Mouse (Mus musculus): ENCODE data around the gene Fdxr. TPM values are rescaled to one million over a fixed set of nuclear protein-coding genes. Genes with fewer than 3 reads are reported as not detected.

The Fdxr gene
- polyA plus RNA-seq, 1 experiment from 2014 or later: 25.7 TPM

DNA sequence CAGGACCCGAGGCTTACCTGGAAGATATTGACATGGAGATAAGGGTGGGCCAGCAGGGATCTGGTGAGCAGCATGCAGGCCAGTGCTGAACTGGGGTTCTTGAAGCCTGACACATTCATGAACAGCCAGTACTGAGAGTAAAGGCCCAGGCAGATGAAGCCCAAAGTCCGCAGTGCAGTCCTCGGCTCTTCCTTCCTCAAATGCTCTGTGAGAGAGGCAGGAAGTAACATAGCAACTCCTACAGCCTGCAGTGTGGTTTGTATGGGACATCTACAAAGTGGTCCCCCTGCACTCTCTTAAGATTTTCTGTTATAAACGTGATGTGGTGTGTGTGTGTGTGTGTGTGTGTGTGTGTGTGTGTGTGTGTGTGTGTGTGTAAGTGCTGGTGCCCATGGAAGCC, 8.4 kb upstream of the Fdxr start:
- Histone ChIP-seq H3K9me3 (ENCODE audit: control insufficient read depth, low read length) (no peaks in the 10 kb centered on the region), H3K4me1 (replicated peaks; ENCODE audit: control insufficient read depth, insufficient read depth, low read length) (peaks cover 7% of the 10 kb centered on the region; the same call in 1 of the 2 replicates), H3K36me3 (ENCODE audit: control insufficient read depth, insufficient read depth, low read length) (no peaks in the 10 kb centered on the region), H3K4me2 (no peak overlapping the region), H3K27ac (ENCODE audit: low read depth, low read length) (no peak overlapping the region), H3K9ac (ENCODE audit: low read depth, low read length) (no peak overlapping the region), H3K4me3 (ENCODE audit: low read depth, low read length) (no peak overlapping the region), H3K27me3 (replicated peaks; ENCODE audit: control insufficient read depth, insufficient read depth, low read length) (no peaks in the 10 kb centered on the region)
- DNase-seq (ENCODE audit: low spot score) (no peak), ATAC-seq (replicated peaks; ENCODE audit: low FRiP score) (no peak)
- 47% methylated on average over 4 of the region's 4 CpGs for WGBS

DNA sequence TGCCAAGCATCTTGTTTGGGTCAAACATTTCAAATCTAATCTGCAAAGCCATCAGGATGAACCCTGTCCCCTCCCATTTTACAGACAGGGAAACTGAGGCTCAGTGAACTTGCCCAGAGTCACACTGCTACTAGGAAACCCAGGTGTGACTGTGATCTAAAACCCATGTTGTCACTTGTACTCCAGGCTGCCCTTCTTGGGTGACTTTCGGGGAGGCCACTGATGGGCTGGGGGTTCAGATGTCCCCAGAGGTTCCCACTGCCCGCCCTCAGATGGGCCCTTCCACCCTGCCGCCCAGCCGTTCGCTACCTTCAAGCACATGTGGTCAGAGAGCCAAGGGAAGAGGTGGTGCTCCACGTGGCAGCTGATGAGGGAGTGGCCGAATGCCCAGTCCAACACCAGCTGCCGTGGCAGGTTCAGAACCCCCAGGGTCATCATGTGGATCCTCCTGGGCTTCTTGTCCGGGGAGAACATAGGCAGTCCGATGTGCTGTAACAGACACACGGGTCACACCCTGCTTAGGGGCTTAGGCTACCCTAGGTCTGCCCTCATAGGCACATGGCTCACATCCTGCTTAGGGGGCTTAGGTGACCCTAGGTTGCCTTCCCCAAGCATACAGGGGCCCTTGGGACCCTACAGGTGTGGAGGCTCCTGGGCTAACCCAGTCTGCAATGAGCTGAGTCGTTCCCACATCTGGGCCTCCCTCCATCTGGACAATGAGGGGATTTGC, 7.2 kb upstream of the Fdxr start:
- H3K27me3 ChIP-seq (replicated peaks; ENCODE audit: control insufficient read depth, insufficient read depth, low read length): no peaks in the 10 kb centered on the region
- WGBS: 88% methylated on average over 12 of the region's 12 CpGs
- no peak overlapping the region for H3K27ac ChIP-seq (ENCODE audit: low read depth, low read length)
- no peak overlapping the region for H3K4me2 ChIP-seq
- H3K9ac ChIP-seq (ENCODE audit: low read depth, low read length): no peak overlapping the region
- peaks cover 7% of the 10 kb centered on the region; the same call in 1 of the 2 replicates for H3K4me1 ChIP-seq (replicated peaks; ENCODE audit: control insufficient read depth, insufficient read depth, low read length)
- H3K4me3 ChIP-seq (ENCODE audit: low read depth, low read length): no peak overlapping the region
- DNase-seq (ENCODE audit: low spot score) (no peak), ATAC-seq (replicated peaks; ENCODE audit: low FRiP score) (no peak)
- no peaks in the 10 kb centered on the region for H3K36me3 ChIP-seq (ENCODE audit: control insufficient read depth, insufficient read depth, low read length)
- H3K9me3 ChIP-seq (ENCODE audit: control insufficient read depth, low read length): no peaks in the 10 kb centered on the region

DNA sequence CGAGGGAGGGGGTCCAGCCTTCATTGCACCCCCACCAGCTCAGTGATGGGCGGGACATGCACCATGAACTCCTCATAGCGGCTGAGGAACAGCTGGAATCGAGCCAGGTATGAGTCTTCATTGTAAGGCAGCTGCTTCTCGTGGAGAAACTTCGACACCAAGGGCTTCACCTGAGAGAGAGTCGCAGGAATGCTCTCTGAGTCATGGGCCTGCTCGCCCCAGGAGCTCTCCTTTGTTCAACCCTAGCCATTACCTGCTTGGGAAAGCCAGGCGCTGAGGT, 6.6 kb upstream of the Fdxr start:
- no peak overlapping the region for H3K4me3 ChIP-seq (ENCODE audit: low read depth, low read length)
- H3K27me3 ChIP-seq (replicated peaks; ENCODE audit: control insufficient read depth, insufficient read depth, low read length): no peaks in the 10 kb centered on the region
- H3K9me3 ChIP-seq (ENCODE audit: control insufficient read depth, low read length): no peaks in the 10 kb centered on the region
- peaks cover 7% of the 10 kb centered on the region for H3K4me1 ChIP-seq (replicated peaks; ENCODE audit: control insufficient read depth, insufficient read depth, low read length)
- no peak for ATAC-seq (replicated peaks; ENCODE audit: low FRiP score)
- H3K27ac ChIP-seq (ENCODE audit: low read depth, low read length): no peak overlapping the region
- H3K9ac ChIP-seq (ENCODE audit: low read depth, low read length): no peak overlapping the region
- no peak for DNase-seq (ENCODE audit: low spot score)
- H3K36me3 ChIP-seq (ENCODE audit: control insufficient read depth, insufficient read depth, low read length): no peaks in the 10 kb centered on the region
- no peak overlapping the region for H3K4me2 ChIP-seq
- 74% methylated on average over 9 of the region's 9 CpGs for WGBS

DNA sequence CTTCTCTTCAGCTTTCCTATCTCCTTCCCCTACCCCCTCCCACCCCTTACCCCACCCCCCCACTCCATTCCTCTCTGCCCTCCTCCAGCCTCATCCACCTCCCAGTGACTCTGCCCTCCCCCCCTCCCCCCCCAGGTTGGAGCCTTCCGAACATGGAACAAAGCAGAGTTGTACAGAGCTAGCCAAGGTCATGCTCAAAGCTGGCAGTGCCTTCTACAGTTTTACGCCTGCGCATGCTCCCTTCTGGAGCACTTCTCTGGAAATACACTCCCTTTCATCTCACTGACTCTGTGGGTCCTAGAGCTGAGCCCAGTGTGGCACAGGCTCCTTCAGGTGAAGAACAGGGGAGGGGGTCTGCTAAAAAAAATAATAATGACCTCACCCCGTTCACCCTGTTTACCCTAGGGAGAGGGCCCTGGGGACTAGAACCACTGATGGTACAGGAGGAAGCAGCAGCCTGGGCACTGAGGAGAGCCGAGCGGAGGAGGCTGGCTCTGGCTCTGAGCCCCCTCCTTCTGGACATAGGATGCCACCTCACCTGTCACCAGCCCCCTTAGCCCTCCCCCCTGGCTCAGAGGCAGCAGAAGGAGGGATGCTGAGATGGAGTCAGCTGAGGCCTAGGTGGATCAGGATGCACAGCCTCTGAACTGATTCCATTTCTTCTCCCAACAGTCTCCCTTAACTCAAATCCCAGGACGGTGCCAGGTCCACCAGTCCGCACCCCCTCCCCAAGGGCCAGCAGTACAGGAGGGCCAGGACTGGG, 6.1 kb upstream of the Fdxr start:
- no peak overlapping the region for H3K9ac ChIP-seq (ENCODE audit: low read depth, low read length)
- no peak overlapping the region for H3K4me3 ChIP-seq (ENCODE audit: low read depth, low read length)
- no peaks in the 10 kb centered on the region for H3K9me3 ChIP-seq (ENCODE audit: control insufficient read depth, low read length)
- DNase-seq (ENCODE audit: low spot score) (no peak), ATAC-seq (replicated peaks; ENCODE audit: low FRiP score) (no peak)
- H3K27me3 ChIP-seq (replicated peaks; ENCODE audit: control insufficient read depth, insufficient read depth, low read length): no peaks in the 10 kb centered on the region
- H3K4me2 ChIP-seq: no peak overlapping the region
- peaks cover 12% of the 10 kb centered on the region for H3K4me1 ChIP-seq (replicated peaks; ENCODE audit: control insufficient read depth, insufficient read depth, low read length)
- no peak overlapping the region for H3K27ac ChIP-seq (ENCODE audit: low read depth, low read length)
- H3K36me3 ChIP-seq (ENCODE audit: control insufficient read depth, insufficient read depth, low read length): no peaks in the 10 kb centered on the region
- 84% methylated on average over 8 of the region's 8 CpGs for WGBS

DNA sequence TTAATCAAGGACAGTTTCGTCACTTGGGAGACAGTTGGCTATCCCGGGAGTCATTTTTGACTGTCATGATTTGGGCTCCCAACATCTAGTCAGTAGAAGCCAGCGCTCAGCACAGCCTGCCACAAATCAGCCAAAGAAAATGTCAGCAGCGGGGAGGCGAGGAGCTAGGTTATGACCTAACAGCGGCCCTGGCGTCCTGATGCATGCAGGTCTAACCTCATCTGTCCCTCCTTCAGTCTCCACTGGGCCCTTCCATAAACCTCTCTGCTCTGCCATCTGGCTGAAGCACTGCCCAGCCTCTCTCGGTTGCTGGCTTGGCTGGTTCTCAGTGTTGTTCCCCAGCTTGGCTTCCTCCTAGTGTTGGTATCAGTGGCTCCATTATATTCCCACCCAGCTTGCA, 5.4 kb upstream of the Fdxr start:
- no peaks in the 10 kb centered on the region for H3K36me3 ChIP-seq (ENCODE audit: control insufficient read depth, insufficient read depth, low read length)
- no peak for ATAC-seq (replicated peaks; ENCODE audit: low FRiP score)
- no peak overlapping the region for H3K4me2 ChIP-seq
- H3K27ac ChIP-seq (ENCODE audit: low read depth, low read length): no peak overlapping the region
- H3K9ac ChIP-seq (ENCODE audit: low read depth, low read length): no peak overlapping the region
- no peak overlapping the region for H3K4me3 ChIP-seq (ENCODE audit: low read depth, low read length)
- no peaks in the 10 kb centered on the region for H3K9me3 ChIP-seq (ENCODE audit: control insufficient read depth, low read length)
- H3K4me1 ChIP-seq (replicated peaks; ENCODE audit: control insufficient read depth, insufficient read depth, low read length): peaks cover 14% of the 10 kb centered on the region
- 71% methylated on average over 8 of the region's 8 CpGs for WGBS
- DNase-seq (ENCODE audit: low spot score): no peak
- H3K27me3 ChIP-seq (replicated peaks; ENCODE audit: control insufficient read depth, insufficient read depth, low read length): no peaks in the 10 kb centered on the region

DNA sequence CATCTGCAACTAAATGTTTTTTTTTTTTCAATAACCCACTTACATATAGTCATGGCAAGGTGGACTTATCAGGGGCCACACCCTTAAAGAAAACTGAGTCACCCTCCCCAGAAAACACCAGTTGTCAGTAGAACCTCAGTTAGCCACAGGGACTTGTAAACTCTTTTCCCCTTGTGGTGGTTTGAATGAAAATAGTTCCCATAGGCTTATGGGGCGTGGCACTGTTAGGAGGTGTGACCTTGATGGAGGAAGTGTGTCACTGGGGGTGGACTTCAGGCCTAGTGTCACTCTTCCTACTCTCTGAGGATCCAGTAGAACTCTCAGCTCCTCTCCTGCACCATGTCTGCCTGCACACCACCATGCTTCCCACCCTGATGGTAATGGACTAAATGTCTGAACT, 2.9 kb upstream of the Fdxr start:
- DNase-seq (ENCODE audit: low spot score): no peak
- no peak for ATAC-seq (replicated peaks; ENCODE audit: low FRiP score)
- H3K9ac ChIP-seq (ENCODE audit: low read depth, low read length): no peak overlapping the region
- H3K4me1 ChIP-seq (replicated peaks; ENCODE audit: control insufficient read depth, insufficient read depth, low read length): peaks cover 26% of the 10 kb centered on the region
- H3K4me2 ChIP-seq: no peak overlapping the region
- no peaks in the 10 kb centered on the region for H3K36me3 ChIP-seq (ENCODE audit: control insufficient read depth, insufficient read depth, low read length)
- H3K4me3 ChIP-seq (ENCODE audit: low read depth, low read length): no peak overlapping the region
- H3K27ac ChIP-seq (ENCODE audit: low read depth, low read length): peak overlapping the region; percentile 9; the same call in 1 of the 2 replicates
- no peaks in the 10 kb centered on the region for H3K27me3 ChIP-seq (replicated peaks; ENCODE audit: control insufficient read depth, insufficient read depth, low read length)
- WGBS: 45% methylated on average over 1 of the region's 1 CpGs
- no peaks in the 10 kb centered on the region for H3K9me3 ChIP-seq (ENCODE audit: control insufficient read depth, low read length)

DNA sequence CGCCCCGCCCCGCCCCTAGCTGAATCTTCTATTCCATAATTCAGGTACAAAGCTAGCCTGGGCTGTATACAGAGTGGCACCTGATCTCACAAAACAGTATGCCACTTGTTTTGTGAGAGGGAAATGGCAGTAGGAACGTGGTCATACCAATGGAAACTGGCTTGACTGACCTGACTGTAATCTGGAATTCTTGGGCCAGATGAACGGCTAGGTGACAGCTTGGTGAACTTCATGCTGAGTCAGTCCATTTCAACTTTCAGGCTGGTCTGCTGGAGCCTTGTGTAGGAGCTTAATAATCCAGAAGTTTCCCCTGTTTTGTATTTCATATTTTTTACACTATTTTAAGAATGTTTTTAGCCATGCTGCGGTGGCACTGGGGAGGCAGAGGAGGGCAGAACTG, 1.3 kb upstream of the Fdxr start:
- H3K4me1 ChIP-seq (replicated peaks; ENCODE audit: control insufficient read depth, insufficient read depth, low read length): peaks cover 34% of the 10 kb centered on the region
- DNase-seq (ENCODE audit: low spot score): no peak
- WGBS: 70% methylated on average over 6 of the region's 6 CpGs
- no peaks in the 10 kb centered on the region for H3K27me3 ChIP-seq (replicated peaks; ENCODE audit: control insufficient read depth, insufficient read depth, low read length)
- no peak for ATAC-seq (replicated peaks; ENCODE audit: low FRiP score)
- H3K9ac ChIP-seq (ENCODE audit: low read depth, low read length): peak overlapping the region; percentile 67
- no peaks in the 10 kb centered on the region for H3K9me3 ChIP-seq (ENCODE audit: control insufficient read depth, low read length)
- no peaks in the 10 kb centered on the region for H3K36me3 ChIP-seq (ENCODE audit: control insufficient read depth, insufficient read depth, low read length)
- peak overlapping the region; percentile 82 for H3K4me2 ChIP-seq
- H3K4me3 ChIP-seq (ENCODE audit: low read depth, low read length): peak overlapping the region; percentile 74
- H3K27ac ChIP-seq (ENCODE audit: low read depth, low read length): peak overlapping the region; percentile 77

DNA sequence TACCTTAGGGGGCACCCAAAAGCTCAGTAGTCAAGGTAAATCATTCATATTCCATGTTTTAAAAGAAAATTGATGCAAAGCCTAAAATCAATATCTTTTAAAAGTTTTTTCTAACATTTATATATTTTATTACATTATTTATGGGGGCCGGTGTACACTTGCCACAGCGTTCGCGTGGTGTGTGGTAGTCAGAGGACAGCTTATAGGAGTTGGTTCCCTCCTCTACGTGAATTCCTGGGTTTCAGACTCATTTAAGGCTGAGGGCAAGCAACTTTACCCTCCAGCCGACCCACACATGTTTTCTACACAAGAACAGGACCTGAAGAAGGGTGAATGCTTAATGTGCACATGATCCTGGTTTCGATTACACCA, 740 bp upstream of the Fdxr start:
- DNase-seq (ENCODE audit: low spot score) (no peak), ATAC-seq (replicated peaks; ENCODE audit: low FRiP score) (no peak)
- peak overlapping the region; percentile 67 for H3K9ac ChIP-seq (ENCODE audit: low read depth, low read length)
- H3K4me2 ChIP-seq: peak overlapping the region; percentile 82
- H3K4me1 ChIP-seq (replicated peaks; ENCODE audit: control insufficient read depth, insufficient read depth, low read length): peaks cover 34% of the 10 kb centered on the region
- H3K9me3 ChIP-seq (ENCODE audit: control insufficient read depth, low read length): no peaks in the 10 kb centered on the region
- H3K27ac ChIP-seq (ENCODE audit: low read depth, low read length): peak overlapping the region; percentile 77
- peak overlapping the region; percentile 74 for H3K4me3 ChIP-seq (ENCODE audit: low read depth, low read length)
- 16% methylated on average over 7 of the region's 7 CpGs for WGBS
- no peaks in the 10 kb centered on the region for H3K27me3 ChIP-seq (replicated peaks; ENCODE audit: control insufficient read depth, insufficient read depth, low read length)
- no peaks in the 10 kb centered on the region for H3K36me3 ChIP-seq (ENCODE audit: control insufficient read depth, insufficient read depth, low read length)

DNA sequence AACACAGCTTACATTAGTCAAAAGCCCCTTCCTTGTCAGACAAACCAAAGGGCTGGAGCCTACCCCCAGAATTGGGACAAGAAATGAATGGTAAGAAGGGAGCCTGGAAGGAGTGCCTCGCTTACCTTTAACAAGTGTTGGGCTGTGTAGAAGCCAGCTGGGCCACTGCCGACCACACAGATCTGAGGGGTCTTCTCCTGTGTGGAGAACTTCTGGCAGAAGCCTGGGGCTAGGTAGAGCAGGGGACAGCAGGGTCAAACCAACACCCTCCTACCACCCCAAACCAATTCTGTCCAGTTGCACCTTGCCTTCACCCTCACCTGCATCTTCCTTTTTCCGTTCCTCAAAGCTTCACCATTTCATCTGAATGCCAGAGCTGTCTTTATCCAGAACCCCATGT, 896 bp downstream of the Fdxr start:
- peak overlapping the region; percentile 94 for H3K4me2 ChIP-seq
- peaks cover 27% of the 10 kb centered on the region for H3K4me1 ChIP-seq (replicated peaks; ENCODE audit: control insufficient read depth, insufficient read depth, low read length)
- 37% methylated on average over 3 of the region's 3 CpGs for WGBS

More for the DNA sequence above, 896 bp downstream of the Fdxr start:
- H3K27ac ChIP-seq (ENCODE audit: low read depth, low read length): no peak overlapping the region; the same call in 1 of the 2 replicates
- peak overlapping the region; percentile 80 for H3K9ac ChIP-seq (ENCODE audit: low read depth, low read length)
- DNase-seq (ENCODE audit: low spot score) (no peak), ATAC-seq (replicated peaks; ENCODE audit: low FRiP score) (no peak)
- no peaks in the 10 kb centered on the region for H3K27me3 ChIP-seq (replicated peaks; ENCODE audit: control insufficient read depth, insufficient read depth, low read length)
- no peaks in the 10 kb centered on the region for H3K36me3 ChIP-seq (ENCODE audit: control insufficient read depth, insufficient read depth, low read length)
- H3K9me3 ChIP-seq (ENCODE audit: control insufficient read depth, low read length): no peaks in the 10 kb centered on the region
- peak overlapping the region; percentile 74 for H3K4me3 ChIP-seq (ENCODE audit: low read depth, low read length)

Measured in liver, embryonic 11.5 days (tissue).